22 mouse cellular contexts compared by ENCODE assay signal in the genomic region with DNA sequence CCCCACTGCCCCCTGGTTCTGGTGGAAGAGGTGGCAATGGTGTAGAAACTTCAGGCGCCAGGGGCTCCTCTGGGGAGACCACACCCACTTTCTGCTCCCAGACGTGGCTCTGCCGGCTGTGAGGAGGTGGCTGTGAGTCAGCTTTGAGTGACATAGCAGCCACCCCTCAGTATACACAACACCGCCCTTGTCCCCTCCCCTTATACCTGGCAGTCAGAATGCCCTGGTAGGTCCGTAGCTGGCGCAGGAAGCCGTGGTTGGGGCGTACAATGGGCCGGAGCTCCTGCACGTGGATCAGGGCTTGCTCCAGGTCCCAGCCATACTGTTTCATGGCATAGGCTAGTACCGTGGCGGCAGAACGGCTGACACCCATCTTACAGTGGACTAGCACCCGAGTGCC. TPM values are rescaled to one million over a fixed set of nuclear protein-coding genes. Genes with fewer than 3 reads are reported as not detected.
A peak's percentile ranks its signal among the peaks of the same experiment; 100 is the strongest.
DNase-seq lines count a peak whose midpoint lies in the region; ATAC-seq lines count a peak whose summit lies in the region.
"Had no signal": no experiment of that assay in that cellular context is flagged by ENCODE, and none has a peak within 500 bp of the region (broad histone marks: within the 10 kb centered on the region; RNA-seq: fewer than 3 reads in every experiment).

No protein-coding gene starts in this region.

- H3K9ac ChIP-seq in lung, embryonic 15.5 days = no peak overlapping the region
- no peak overlapping the region for H3K9ac ChIP-seq in embryonic facial prominence, embryonic 14.5 days (ENCODE audit: low read depth, low read length)
- H3K9ac ChIP-seq: hindbrain, embryonic 14.5 days; liver, embryonic 14.5 days; neural tube, embryonic 12.5 days had no signal

- H3K4me3 ChIP-seq in lung, embryonic 15.5 days = no peak overlapping the region
- H3K4me3 ChIP-seq in embryonic facial prominence, embryonic 14.5 days (ENCODE audit: low read depth, low read length) = no peak overlapping the region
- H3K4me3 ChIP-seq: erythroblast, embryonic 14.5 days; neural tube, embryonic 12.5 days had no signal

- H3K9me3 ChIP-seq in lung, embryonic 15.5 days = no peaks in the 10 kb centered on the region
- no peaks in the 10 kb centered on the region for H3K9me3 ChIP-seq in embryonic facial prominence, embryonic 14.5 days (ENCODE audit: control insufficient read depth, low read length)
- H3K9me3 ChIP-seq: neural tube, embryonic 12.5 days had no signal

- no peak for DNase-seq in lung, postnatal 25 days (ENCODE audit: low spot score)
- peak; percentile 20 to 28 for DNase-seq in urinary bladder, postnatal 36 days (ENCODE audit: low spot score in 2 of 2)
- DNase-seq in urinary bladder, adult 18-20 months (ENCODE audit: low spot score in 2 of 2) = no peak
- DNase-seq in embryonic facial prominence, embryonic 14.5 days (ENCODE audit: low spot score) = no peak
- no peak for DNase-seq in adrenal gland, postnatal 25 days
- no peak for DNase-seq in kidney, adult 18-20 months
- DNase-seq: kidney, adult 2 months; layer of hippocampus, postnatal 36 days; left cerebral cortex, postnatal 4 days had no signal

- H3K4me1 ChIP-seq in lung, embryonic 15.5 days = 0 out of 2 replicates have a peak, but pooled peaks cover 7% of the 10 kb centered on the region
- H3K4me1 ChIP-seq in embryonic facial prominence, embryonic 14.5 days (ENCODE audit: control insufficient read depth, insufficient read depth, low read length) = 0 out of 2 replicates have a peak, but pooled peaks cover 3% of the 10 kb centered on the region

- no peak overlapping the region for H3K27ac ChIP-seq in lung, embryonic 15.5 days
- H3K27ac ChIP-seq in embryonic facial prominence, embryonic 14.5 days (replicated peaks; ENCODE audit: low read depth, low read length) = no peak overlapping the region
- H3K27ac ChIP-seq: hindbrain, embryonic 14.5 days; liver, embryonic 14.5 days; neural tube, embryonic 12.5 days had no signal

- peak; percentile 25 for ATAC-seq in lung, embryonic 15.5 days (ENCODE audit: borderline replicate concordance, extremely low read depth, low FRiP score, low TSS enrichment)
- ATAC-seq in embryonic facial prominence, embryonic 14.5 days (ENCODE audit: low read depth) = peak; percentile 16; the same call in 1 of the 2 replicates
- ATAC-seq: forebrain, embryonic 16.5 days; midbrain, embryonic 16.5 days had no signal

- H3K27me3 ChIP-seq in lung, embryonic 15.5 days = no peaks in the 10 kb centered on the region
- no peaks in the 10 kb centered on the region for H3K27me3 ChIP-seq in embryonic facial prominence, embryonic 14.5 days (replicated peaks; ENCODE audit: control insufficient read depth, insufficient read depth, low read length)
- H3K27me3 ChIP-seq: CH12.LX had no signal

- H3K36me3 ChIP-seq in lung, embryonic 15.5 days = no peaks in the 10 kb centered on the region
- H3K36me3 ChIP-seq in embryonic facial prominence, embryonic 14.5 days (ENCODE audit: control insufficient read depth, insufficient read depth, low read length) = no peaks in the 10 kb centered on the region
- H3K36me3 ChIP-seq: neural tube, embryonic 12.5 days had no signal

- H3K4me2 ChIP-seq in lung, embryonic 15.5 days = no peak overlapping the region
- H3K4me2 ChIP-seq in embryonic facial prominence, embryonic 14.5 days (ENCODE audit: low read depth, low read length) = no peak overlapping the region
- H3K4me2 ChIP-seq: hindbrain, embryonic 14.5 days; neural tube, embryonic 12.5 days had no signal

- 55% methylated on average over 14 of the region's 14 CpGs for WGBS in lung, embryonic 15.5 days
- WGBS in embryonic facial prominence, embryonic 14.5 days = 62% methylated on average over 14 of the region's 14 CpGs

RNA-seq across cellular contexts. Expression of gene Ssh3, which starts 5.3 kb away (rescaled TPM):
- 15.2 and 16.9 TPM in 2 replicates for polyA plus RNA-seq in lung, embryonic 15.5 days (2015; fragmentation: Nextera tagmentation; extraction: Ambion mirVana)
- 16.3 and 16.6 TPM in 2 replicates for polyA plus RNA-seq in embryonic facial prominence, embryonic 14.5 days (2014; fragmentation: Nextera tagmentation; extraction: Ambion mirVana)
- 35.6 and 52.3 TPM in 2 replicates for total RNA-seq in adrenal gland, postnatal 25 days (2021)

RNA-seq across cellular contexts. Expression of gene Ankrd13d, which starts 19.2 kb away (rescaled TPM):
- polyA plus RNA-seq in lung, embryonic 15.5 days (2015; fragmentation: Nextera tagmentation; extraction: Ambion mirVana) = 3.3 and 4.2 TPM in 2 replicates
- 7.6 and 9.0 TPM in 2 replicates for polyA plus RNA-seq in embryonic facial prominence, embryonic 14.5 days (2014; fragmentation: Nextera tagmentation; extraction: Ambion mirVana)
- 4.3 and 4.9 TPM in 2 replicates for total RNA-seq in adrenal gland, postnatal 25 days (2021)

RNA-seq across cellular contexts. Expression of gene Pold4, which starts 32.0 kb away (rescaled TPM):
- polyA plus RNA-seq in lung, embryonic 15.5 days (2015; fragmentation: Nextera tagmentation; extraction: Ambion mirVana) = 27.6 and 32.4 TPM in 2 replicates
- polyA plus RNA-seq in embryonic facial prominence, embryonic 14.5 days (2014; fragmentation: Nextera tagmentation; extraction: Ambion mirVana) = 28.1 and 31.3 TPM in 2 replicates
- 56.8 and 60.4 TPM in 2 replicates for total RNA-seq in adrenal gland, postnatal 25 days (2021)

RNA-seq across cellular contexts. Expression of gene Grk2, which starts 42.3 kb away (rescaled TPM):
- polyA plus RNA-seq in lung, embryonic 15.5 days (2015; fragmentation: Nextera tagmentation; extraction: Ambion mirVana) = 16.2 and 16.7 TPM in 2 replicates
- 17.0 and 18.9 TPM in 2 replicates for polyA plus RNA-seq in embryonic facial prominence, embryonic 14.5 days (2014; fragmentation: Nextera tagmentation; extraction: Ambion mirVana)
- 45.8 and 59.4 TPM in 2 replicates for total RNA-seq in adrenal gland, postnatal 25 days (2021)

RNA-seq across cellular contexts. Expression of gene AC109138.7, which starts 49.5 kb away (rescaled TPM):
- polyA plus RNA-seq in lung, embryonic 15.5 days (2015; fragmentation: Nextera tagmentation; extraction: Ambion mirVana) = not detected in 2 replicates
- polyA plus RNA-seq in embryonic facial prominence, embryonic 14.5 days (2014; fragmentation: Nextera tagmentation; extraction: Ambion mirVana) = not detected in 2 replicates
- total RNA-seq in adrenal gland, postnatal 25 days (2021) = not detected in 2 replicates
- total RNA-seq: adrenal gland, adult 18-20 months; CH12.LX; gastrocnemius, adult 8-10 months; layer of hippocampus, postnatal 36 days; left cerebral cortex, postnatal 4 days; megakaryocyte, adult 5-6 weeks had no signal
- polyA plus RNA-seq: erythroblast, embryonic 14.5 days; forebrain, embryonic 16.5 days; heart, postnatal 0 days; hindbrain, embryonic 14.5 days; large intestine, adult 2 months; liver, embryonic 14.5 days; midbrain, embryonic 16.5 days; neural tube, embryonic 12.5 days had no signal

Comparison
In these comparisons a context has a peak if more than half of its experiments do, and no peak if none do; other contexts are left out.
1. DNase-seq: peak in urinary bladder, postnatal 36 days (2 of 2); none in lung, postnatal 25 days (single experiment), urinary bladder, adult 18-20 months (0 of 2), embryonic facial prominence, embryonic 14.5 days (single experiment), adrenal gland, postnatal 25 days (single experiment) and kidney, adult 18-20 months (single experiment).